Mouse (Mus musculus): ENCODE measurements around the gene Rgl2. TPM values are rescaled to one million over a fixed set of nuclear protein-coding genes. Genes with fewer than 3 reads are reported as not detected.
A peak's percentile ranks its signal among the peaks of the same experiment; 100 is the strongest.

Gene Rgl2
- polyA plus RNA-seq, 1 experiment from 2014 or later = 29.2 TPM

DNA sequence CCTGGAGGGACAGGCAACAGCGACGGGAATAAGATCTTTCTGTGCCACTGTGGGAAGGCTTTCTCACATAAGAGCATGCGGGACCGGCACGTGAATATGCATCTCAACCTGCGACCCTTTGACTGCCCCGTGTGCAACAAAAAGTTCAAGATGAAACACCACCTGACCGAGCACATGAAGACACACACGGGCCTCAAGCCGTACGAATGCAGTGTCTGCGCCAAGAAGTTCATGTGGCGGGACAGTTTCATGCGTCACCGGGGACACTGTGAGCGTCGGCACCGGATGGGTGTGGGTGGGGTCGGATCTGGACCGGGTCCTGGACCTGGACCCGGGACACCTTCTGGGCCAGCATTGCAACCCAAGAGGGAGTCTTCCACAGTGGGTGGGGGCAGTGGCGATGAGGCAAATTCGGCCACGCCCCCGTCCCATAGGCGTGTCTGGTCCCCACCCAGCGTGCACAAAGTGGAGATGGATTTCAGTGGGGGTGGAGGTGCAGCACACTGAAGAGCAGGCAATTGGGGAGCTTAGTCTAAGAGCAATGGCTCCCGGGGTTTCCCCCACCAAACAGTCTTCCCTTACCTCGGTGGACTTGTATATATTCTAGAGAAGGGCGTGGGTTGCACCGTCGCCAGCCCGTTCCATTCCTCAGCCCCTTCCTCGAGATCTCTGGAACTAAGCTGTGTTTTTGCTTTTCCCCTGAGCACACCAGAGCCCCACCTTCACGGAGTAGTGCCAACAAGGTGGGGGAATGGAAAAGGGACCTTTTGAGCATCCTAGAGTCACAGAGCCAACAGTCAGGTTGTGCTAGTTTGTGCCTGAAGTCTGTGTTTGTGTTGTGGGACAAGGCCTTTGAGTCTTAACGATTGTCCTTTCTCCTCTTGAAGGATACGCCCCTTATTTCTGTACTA is 10.8 kb upstream of the Rgl2 start:
- Histone ChIP-seq H3K36me3 (peaks cover 23% of the 10 kb centered on the region), H3K9ac (peak overlapping the region; percentile 61; the same call in 1 of the 2 replicates), H3K4me1 (replicated peaks) (peaks cover 33% of the 10 kb centered on the region), H3K4me2 (replicated peaks) (peak overlapping the region; percentile 98), H3K4me3 (replicated peaks) (peak overlapping the region; percentile 65; the same call in 1 of the 2 replicates), H3K27ac (peak overlapping the region; percentile 77), H3K27me3 (replicated peaks) (no peaks in the 10 kb centered on the region), H3K9me3 (no peaks in the 10 kb centered on the region)
- no peak for ATAC-seq
- 60% methylated on average over 37 of the region's 37 CpGs for WGBS

DNA sequence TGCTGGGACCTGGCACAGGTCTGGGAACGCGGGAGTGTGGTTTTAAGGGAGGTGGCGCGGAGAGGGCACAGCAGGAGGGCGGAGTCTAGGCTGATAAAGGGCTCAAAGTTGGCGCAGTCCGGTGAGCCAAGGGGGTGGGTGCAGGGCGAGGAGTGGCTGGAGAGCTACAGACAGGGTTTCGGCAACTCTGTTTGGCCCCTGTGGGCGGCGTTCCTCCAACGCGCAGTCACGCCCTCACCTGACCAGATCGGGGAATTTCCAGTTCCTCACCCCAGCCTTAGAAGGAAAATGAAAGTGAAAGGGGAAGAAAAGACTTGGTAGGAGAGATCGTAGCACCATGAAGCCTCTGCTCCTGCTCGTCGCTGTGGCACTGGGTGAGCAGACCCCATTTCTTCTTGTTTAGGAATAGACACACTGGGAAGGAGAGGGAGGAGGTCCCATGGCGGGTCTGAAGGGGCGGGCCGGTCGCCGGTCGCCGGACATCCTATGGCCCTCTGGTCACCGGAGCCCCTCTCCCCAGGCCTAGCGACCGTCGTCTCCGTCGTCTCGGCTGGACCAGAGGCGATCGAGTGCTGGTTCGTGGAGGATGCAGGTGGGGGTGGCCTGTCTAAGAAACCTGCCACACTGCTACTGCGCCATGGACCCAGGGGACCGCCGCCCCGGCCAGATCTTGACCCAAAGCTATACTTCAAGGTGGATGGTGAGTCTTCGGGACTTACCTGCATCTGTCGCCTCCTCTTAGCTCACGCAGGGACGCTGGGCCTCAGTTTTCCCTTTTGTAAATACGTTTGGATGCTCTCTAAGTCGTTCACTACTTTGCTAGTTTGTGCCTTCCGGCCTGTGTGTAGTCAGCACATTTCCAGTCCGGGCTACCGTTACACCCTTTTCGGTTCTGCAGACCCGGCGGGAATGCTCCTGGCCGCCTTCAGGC is 9.7 kb upstream of the Rgl2 start:
- no peaks in the 10 kb centered on the region for H3K9me3 ChIP-seq
- peak overlapping the region; percentile 77 for H3K27ac ChIP-seq
- no peaks in the 10 kb centered on the region for H3K27me3 ChIP-seq (replicated peaks)
- H3K9ac ChIP-seq = peak overlapping the region; percentile 61
- H3K4me3 ChIP-seq (replicated peaks) = peak overlapping the region; percentile 65
- H3K4me1 ChIP-seq (replicated peaks) = peaks cover 32% of the 10 kb centered on the region
- H3K4me2 ChIP-seq (replicated peaks) = peak overlapping the region; percentile 98
- peak; percentile 55 for ATAC-seq
- under 1% methylated on average over 52 of the region's 52 CpGs for WGBS
- peaks cover 14% of the 10 kb centered on the region; the same call in 1 of the 2 replicates for H3K36me3 ChIP-seq

DNA sequence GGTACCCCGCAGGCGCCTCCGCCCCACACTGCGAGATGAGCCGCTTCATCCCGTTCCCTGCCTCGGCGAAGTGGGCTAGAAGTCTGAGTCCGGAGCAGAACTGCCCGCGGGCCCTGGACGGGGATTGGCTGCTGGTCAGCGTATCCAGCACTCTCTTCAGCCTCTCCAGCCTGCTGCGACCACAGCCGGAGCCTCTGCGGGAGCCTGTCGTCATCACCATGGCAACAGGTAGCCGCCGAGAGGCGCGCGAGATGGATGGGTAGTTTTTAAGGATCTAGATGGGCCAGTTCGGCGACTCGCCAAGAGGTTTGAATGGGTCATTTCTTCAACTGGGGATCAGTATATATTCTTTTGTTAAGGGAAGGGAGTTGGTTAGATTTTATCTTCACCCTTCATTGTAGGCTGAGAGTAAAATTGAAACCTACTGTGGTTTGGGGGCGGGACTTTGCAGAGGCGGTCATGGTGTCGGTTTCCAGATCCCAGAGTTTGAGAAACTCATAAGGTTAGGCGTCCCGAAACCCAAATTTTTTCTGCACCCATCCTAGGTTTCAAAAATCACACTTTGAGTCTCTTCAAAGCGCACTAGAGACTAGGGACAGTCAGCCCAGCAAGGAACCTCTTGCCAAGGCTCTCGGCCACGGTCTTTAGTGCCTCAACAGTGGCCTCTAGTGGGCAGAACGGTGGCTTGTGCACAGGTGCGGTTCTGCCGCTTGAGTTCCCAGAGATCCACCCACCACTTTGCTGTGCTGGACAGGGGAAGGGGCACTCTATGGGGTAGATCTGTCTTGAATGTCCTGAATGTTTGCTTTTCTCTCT is 8.9 kb upstream of the Rgl2 start:
- peak; percentile 20; the same call in 1 of the 2 replicates for ATAC-seq
- peak overlapping the region; percentile 61 for H3K9ac ChIP-seq
- H3K27me3 ChIP-seq (replicated peaks) = no peaks in the 10 kb centered on the region
- H3K27ac ChIP-seq = peak overlapping the region; percentile 77
- H3K4me3 ChIP-seq (replicated peaks) = peak overlapping the region; percentile 65
- H3K9me3 ChIP-seq = no peaks in the 10 kb centered on the region
- H3K36me3 ChIP-seq = peaks cover 13% of the 10 kb centered on the region
- H3K4me1 ChIP-seq (replicated peaks) = peaks cover 26% of the 10 kb centered on the region
- WGBS = under 1% methylated on average over 36 of the region's 36 CpGs
- peak overlapping the region; percentile 98 for H3K4me2 ChIP-seq (replicated peaks)

DNA sequence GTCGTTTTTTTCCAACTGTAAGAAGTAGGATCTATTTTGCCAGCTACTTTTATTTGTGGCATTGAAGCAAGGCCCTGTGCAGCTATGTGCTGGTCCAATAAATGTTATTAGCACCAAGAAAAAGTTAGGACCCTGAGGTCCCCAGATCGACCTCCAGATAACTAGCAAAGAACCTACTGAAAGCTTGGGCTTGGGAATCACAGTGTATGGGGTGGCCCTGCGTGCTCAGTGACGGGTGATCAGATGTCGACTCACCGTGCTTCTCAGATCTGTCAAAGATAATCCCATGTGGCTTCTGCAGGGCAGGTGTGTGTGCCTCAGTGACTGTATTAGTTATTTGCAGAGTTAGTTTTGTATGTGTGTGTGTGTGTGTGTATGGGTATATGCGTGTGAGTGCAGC is 8.0 kb upstream of the Rgl2 start:
- H3K27ac ChIP-seq = no peak overlapping the region
- no peak for ATAC-seq
- peaks cover 26% of the 10 kb centered on the region for H3K4me1 ChIP-seq (replicated peaks)
- H3K4me2 ChIP-seq (replicated peaks) = no peak overlapping the region
- no peak overlapping the region for H3K9ac ChIP-seq
- WGBS = 88% methylated on average over 7 of the region's 7 CpGs
- H3K27me3 ChIP-seq (replicated peaks) = no peaks in the 10 kb centered on the region
- no peaks in the 10 kb centered on the region for H3K9me3 ChIP-seq
- H3K36me3 ChIP-seq = peaks cover 14% of the 10 kb centered on the region
- no peak overlapping the region for H3K4me3 ChIP-seq (replicated peaks)

DNA sequence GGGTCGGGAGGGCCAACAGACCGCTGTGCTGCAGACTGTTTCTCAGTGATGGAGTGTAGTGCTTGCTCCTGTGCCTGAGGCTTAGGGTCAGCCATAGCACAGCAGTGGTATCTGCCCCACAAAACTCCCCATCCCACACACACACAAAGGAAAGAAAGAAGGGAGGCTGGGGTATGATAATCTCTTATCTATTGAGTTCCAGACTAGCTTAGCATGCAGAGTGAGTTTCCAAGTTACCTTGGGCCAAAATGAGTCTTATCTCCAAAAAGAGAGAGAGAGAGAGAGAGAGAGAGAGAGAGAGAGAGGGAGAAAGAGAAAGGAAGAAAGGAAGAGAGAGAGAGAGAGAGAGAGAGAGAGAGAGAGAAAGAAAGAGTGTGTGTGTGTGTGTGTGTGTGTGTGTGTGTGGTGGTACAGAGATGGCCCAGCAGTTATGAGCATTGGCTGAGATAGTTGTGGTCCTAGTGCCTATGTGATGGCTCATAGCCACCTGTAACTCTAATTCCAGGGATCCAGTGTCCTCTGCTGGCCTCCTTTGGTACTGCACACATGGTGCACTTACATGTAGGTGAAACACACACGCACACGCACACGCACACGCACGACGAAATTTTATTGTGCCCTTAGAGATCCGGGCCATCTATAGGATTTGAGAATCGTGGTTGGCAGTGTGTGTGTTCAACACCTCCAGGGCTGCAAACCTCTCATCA is 4.6 kb upstream of the Rgl2 start:
- Histone ChIP-seq H3K9ac (no peak overlapping the region), H3K4me2 (replicated peaks) (no peak overlapping the region), H3K4me3 (replicated peaks) (no peak overlapping the region), H3K9me3 (no peaks in the 10 kb centered on the region), H3K36me3 (peaks cover 6% of the 10 kb centered on the region; the same call in 1 of the 2 replicates), H3K27me3 (replicated peaks) (no peaks in the 10 kb centered on the region), H3K4me1 (replicated peaks) (peaks cover 15% of the 10 kb centered on the region; the same call in 1 of the 2 replicates), H3K27ac (no peak overlapping the region)
- no peak for ATAC-seq
- WGBS = 82% methylated on average over 10 of the region's 10 CpGs

DNA sequence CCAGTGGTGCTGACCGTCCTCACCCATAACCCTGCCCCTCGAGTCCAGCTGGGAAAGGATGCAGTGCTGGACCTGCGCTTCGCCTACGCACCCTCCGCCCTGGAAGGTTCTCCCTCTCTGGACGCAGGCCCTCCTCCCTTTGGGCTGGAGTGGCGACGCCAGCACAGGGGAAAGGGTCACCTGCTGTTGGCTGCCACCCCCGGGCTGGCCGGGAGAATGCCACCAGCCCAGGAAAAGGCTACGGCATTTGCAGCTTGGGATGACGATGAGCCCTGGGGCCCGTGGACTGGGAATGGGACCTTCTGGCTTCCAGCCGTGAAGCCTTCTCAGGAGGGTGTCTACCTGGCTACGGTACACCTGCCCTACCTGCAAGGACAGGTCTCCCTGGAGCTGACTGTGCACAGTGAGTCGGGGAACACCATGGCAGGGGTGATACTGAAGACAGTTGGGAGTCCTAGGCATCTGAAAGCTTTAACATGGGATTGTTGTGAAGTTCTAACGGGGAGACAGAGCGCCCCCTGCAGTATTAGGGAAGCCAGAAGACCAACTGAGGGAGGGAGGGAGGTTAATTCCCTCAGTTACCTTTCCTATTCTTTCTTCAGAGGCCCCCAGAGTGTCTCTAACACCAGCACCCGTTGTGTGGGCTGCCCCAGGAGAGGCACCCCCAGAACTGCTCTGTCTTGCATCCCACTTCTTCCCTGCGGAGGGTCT is 3.8 kb upstream of the Rgl2 start:
- no peaks in the 10 kb centered on the region for H3K27me3 ChIP-seq (replicated peaks)
- H3K36me3 ChIP-seq = peaks cover 6% of the 10 kb centered on the region; the same call in 1 of the 2 replicates
- 83% methylated on average over 21 of the region's 21 CpGs for WGBS
- H3K9me3 ChIP-seq = no peaks in the 10 kb centered on the region
- H3K9ac ChIP-seq = no peak overlapping the region
- no peak overlapping the region for H3K4me3 ChIP-seq (replicated peaks)
- H3K4me2 ChIP-seq (replicated peaks) = no peak overlapping the region
- ATAC-seq = no peak
- H3K4me1 ChIP-seq (replicated peaks) = peaks cover 14% of the 10 kb centered on the region; the same call in 1 of the 2 replicates
- no peak overlapping the region for H3K27ac ChIP-seq

DNA sequence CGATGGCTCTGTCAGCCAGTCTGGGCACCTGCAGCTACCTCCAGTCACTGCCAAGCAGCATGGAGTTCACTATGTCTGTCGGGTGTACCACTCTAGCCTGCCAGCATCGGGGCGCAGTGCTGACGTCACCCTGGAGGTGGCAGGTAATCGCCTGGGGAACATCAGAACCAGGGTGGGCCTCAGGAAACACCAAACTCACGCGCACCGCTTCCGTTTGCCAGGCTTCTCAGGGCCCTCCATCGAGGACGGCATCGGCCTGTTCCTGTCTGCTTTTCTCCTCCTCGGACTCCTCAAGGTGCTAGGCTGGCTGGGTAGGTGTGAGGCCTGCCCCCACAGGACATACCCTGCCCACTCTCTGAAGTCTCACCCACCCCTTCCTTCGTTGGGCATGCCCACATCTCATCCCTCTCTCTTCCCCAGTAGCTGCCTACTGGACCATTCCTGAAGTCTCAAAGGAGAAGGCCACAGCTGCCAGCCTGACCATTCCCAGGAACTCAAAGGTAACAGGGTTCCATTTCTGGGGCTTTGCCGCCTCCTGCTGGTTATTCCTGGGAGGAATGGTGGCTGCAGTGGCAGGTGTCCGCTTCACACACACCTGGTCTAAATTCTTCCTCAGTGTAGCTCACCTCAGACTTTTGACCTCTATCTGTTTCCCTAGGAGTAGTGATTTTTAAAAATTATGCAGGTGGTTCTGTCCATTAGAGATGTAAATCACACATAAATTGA is 3.0 kb upstream of the Rgl2 start:
- Histone ChIP-seq H3K9me3 (no peaks in the 10 kb centered on the region), H3K4me3 (replicated peaks) (no peak overlapping the region), H3K27ac (no peak overlapping the region), H3K4me2 (replicated peaks) (no peak overlapping the region), H3K27me3 (replicated peaks) (no peaks in the 10 kb centered on the region), H3K36me3 (peaks cover 6% of the 10 kb centered on the region; the same call in 1 of the 2 replicates), H3K4me1 (replicated peaks) (peaks cover 16% of the 10 kb centered on the region), H3K9ac (no peak overlapping the region)
- WGBS = 75% methylated on average over 17 of the region's 17 CpGs
- ATAC-seq = no peak

DNA sequence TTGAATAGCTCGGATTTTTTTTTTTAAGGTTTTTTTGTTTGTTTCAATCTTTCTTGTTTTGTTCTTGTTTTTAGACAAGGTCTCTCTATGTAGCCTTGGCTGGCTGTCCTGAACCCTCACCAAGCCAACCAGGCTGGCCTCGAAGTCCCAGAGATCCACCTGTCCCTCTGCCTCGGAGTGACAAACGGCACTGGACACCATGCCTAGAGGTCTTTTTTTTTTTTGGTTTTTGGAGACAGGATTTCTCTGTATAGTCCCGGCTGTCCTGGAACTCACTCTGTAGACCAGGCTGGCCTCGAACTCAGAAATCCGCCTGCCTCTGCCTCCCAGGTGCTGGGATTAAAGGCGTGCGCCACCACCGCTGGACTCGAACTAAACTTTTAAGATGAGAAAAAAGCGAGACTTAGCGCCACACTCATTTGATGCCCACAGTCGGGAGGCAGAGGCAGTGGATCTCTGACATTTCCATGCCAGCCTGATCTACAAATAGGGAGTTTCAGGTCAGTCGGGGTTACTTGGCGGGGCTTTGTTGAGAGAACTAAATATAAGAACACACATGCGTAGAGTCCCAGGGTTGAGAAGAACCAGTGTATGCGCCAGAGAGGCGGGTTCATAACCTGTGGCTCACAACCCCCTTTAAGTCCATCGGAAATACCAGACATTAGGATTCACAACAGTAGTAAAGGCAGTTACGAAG is 944 bp upstream of the Rgl2 start:
- Histone ChIP-seq H3K4me3 (replicated peaks) (peak overlapping the region; percentile 88), H3K27ac (no peak overlapping the region), H3K9me3 (no peaks in the 10 kb centered on the region), H3K27me3 (replicated peaks) (no peaks in the 10 kb centered on the region), H3K36me3 (peaks cover 15% of the 10 kb centered on the region), H3K4me1 (replicated peaks) (peaks cover 17% of the 10 kb centered on the region), H3K4me2 (replicated peaks) (peak overlapping the region; percentile 97), H3K9ac (peak overlapping the region; percentile 86)
- WGBS = 62% methylated on average over 21 of the region's 21 CpGs
- ATAC-seq = no peak

DNA sequence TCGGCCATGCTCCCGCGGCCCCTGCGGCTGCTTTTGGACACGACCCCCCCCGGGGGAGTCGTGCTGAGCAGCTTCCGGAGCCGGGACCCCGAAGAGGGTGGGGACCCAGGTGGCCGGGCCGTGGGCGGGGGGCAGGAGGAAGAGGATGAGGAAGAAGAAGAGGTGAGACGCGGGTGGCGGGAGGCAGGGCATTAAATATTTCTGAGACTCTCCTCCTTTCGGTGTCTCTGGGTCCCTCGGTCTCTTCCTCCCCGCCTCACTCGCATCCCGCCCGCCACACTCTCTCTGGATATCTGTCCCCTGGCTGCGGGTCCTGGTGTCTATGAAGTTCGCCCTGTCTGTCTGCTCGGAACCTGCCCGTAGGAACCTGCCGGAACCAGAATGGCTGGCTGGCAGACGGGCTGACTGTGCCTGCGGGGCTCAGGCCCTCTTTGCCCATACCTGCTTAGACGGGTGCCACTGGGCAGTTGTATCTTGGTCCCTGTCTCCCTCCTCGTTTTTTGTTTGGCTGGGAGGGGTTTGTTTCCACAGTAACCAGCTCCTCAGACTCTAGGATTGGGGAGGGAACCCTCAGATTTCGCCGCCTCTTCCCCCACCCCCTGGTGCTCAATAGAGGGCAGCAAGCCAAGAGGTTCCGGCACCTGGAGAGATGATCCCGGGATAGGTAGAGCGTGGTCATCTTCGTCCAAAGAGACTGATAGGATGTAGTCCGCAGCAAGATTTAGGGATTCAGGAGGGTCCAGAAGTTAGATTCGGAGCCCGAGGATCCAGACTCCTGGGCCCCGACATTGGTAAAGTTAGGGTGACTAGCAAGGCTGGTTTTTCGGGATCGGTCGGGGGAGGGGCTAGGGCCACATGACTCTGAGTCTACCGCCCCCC is 1.2 kb downstream of the Rgl2 start:
- Histone ChIP-seq H3K9ac (peak overlapping the region; percentile 86), H3K9me3 (no peaks in the 10 kb centered on the region), H3K36me3 (peaks cover 17% of the 10 kb centered on the region), H3K27ac (peak overlapping the region; percentile 97), H3K4me2 (replicated peaks) (peak overlapping the region; percentile 97), H3K4me3 (replicated peaks) (peak overlapping the region; percentile 88), H3K4me1 (replicated peaks) (peaks cover 17% of the 10 kb centered on the region), H3K27me3 (replicated peaks) (no peaks in the 10 kb centered on the region)
- ATAC-seq = peak; percentile 19; the same call in 1 of the 2 replicates
- WGBS = under 1% methylated on average over 44 of the region's 45 CpGs
